Mouse (Mus musculus) C2C12 (cell line): Measurements from ENCODE around the gene Pus10. TPM values are rescaled to one million over a fixed set of nuclear protein-coding genes. Genes with fewer than 3 reads are reported as not detected.
A peak's percentile ranks its signal among the peaks of the same experiment; 100 is the strongest.

ENCODE experiments used
- H3K27me3 ChIP-seq: one replicate; pipeline ENCODE4 v1.6.1; 2011; ENCODE audit not compliant: control insufficient read depth, insufficient read depth, insufficient read length
- H3K36me3 ChIP-seq: one replicate; pipeline ENCODE4 v1.6.1; 2011; ENCODE audit not compliant: control insufficient read depth, insufficient read depth
- H3K4me3 ChIP-seq: one replicate; pipeline ENCODE4 v1.5.1; 2011; ENCODE audit warnings: mild to moderate bottlenecking, control low read depth; ENCODE audit not compliant: poor library complexity, insufficient read depth, severe bottlenecking
- H3K79me2 ChIP-seq: one replicate; pipeline ENCODE4 v1.6.1; 2011; ENCODE audit not compliant: control insufficient read depth, insufficient read depth
- H3K79me3 ChIP-seq: one replicate; pipeline ENCODE4 v1.6.1; 2011; ENCODE audit warnings: low read depth, control low read depth
- H3ac ChIP-seq: one replicate; pipeline ENCODE3; 2011; ENCODE audit warnings: low read depth; ENCODE audit not compliant: control insufficient read depth, insufficient read length
- CEBPB ChIP-seq: IDR thresholded peaks from one replicate; pipeline ENCODE4 v1.6.1; 2011; ENCODE audit warnings: low read depth, mild to moderate bottlenecking, control low read depth, moderate library complexity
- CTCF ChIP-seq: IDR thresholded peaks from one replicate; pipeline ENCODE4 v1.5.1; 2011; ENCODE audit not compliant: control insufficient read depth, insufficient read depth, insufficient read length
- FOSL1 ChIP-seq: IDR thresholded peaks from one replicate; pipeline ENCODE4 v1.8.0; 2011; ENCODE audit warnings: mild to moderate bottlenecking, low read length; ENCODE audit not compliant: poor library complexity, insufficient read depth, severe bottlenecking
- MAX ChIP-seq: IDR thresholded peaks from one replicate; pipeline ENCODE4 v1.6.1; 2011; ENCODE audit warnings: mild to moderate bottlenecking, control low read depth
- MYOD1 ChIP-seq: IDR thresholded peaks from one replicate; pipeline ENCODE4 v1.6.1; 2011; ENCODE audit warnings: low read depth; ENCODE audit not compliant: control insufficient read depth, insufficient read length
- MYOG ChIP-seq: IDR thresholded peaks from one replicate; pipeline ENCODE4 v1.6.1; 2011; ENCODE audit not compliant: control insufficient read depth, insufficient read length; ENCODE audit errors: extremely low read depth
- USF1 ChIP-seq: IDR thresholded peaks from one replicate; pipeline ENCODE4 v1.6.1; 2011; ENCODE audit warnings: low read depth, mild to moderate bottlenecking, control low read depth, moderate library complexity
- polyA plus RNA-seq: library from polyadenylated mRNA; unstranded; fragments of >200 nt; fragmentation: generic; extraction: Trizol; gene quantifications from one replicate; pipeline ENCODE4 v1.2.1, GENCODE M21; 2012; ENCODE audit warnings: missing spikeins

The Pus10 gene
- polyA plus RNA-seq, 1 experiment: 6.9 TPM

GRCm38 (mm10) chr11:23767928-23768327, 102.5 kb downstream of the Pus10 start:
- no peak overlapping the region for H3ac ChIP-seq
- H3K36me3 ChIP-seq: no peaks in the 10 kb centered on the region
- H3K79me3 ChIP-seq: peaks cover 5% of the 10 kb centered on the region
- no peak for TF ChIP-seq MAX
- peaks cover 48% of the 10 kb centered on the region for H3K79me2 ChIP-seq
- no peaks in the 10 kb centered on the region for H3K27me3 ChIP-seq
- no peak overlapping the region for H3K4me3 ChIP-seq

- TF ChIP-seq MAX (no peak), MYOG (no peak), MYOD1 (no peak), FOSL1 (no peak), CTCF (no peak), CEBPB (no peak), USF1 (no peak)
- Histone ChIP-seq H3K27me3 (no peaks in the 10 kb centered on the region), H3K36me3 (no peaks in the 10 kb centered on the region), H3ac (no peak overlapping the region), H3K79me2 (peaks cover 42% of the 10 kb centered on the region), H3K4me3 (peak overlapping the region; percentile 45), H3K79me3 (peaks cover 5% of the 10 kb centered on the region)
Observed at GRCm38 (mm10) chr11:23769033-23769432, 103.6 kb downstream of the Pus10 start.

- TF ChIP-seq MAX (no peak), CEBPB (no peak), FOSL1 (no peak), MYOD1 (no peak), CTCF (no peak)
- Histone ChIP-seq H3K4me3 (peak overlapping the region; percentile 45), H3ac (peak overlapping the region; percentile 52), H3K27me3 (no peaks in the 10 kb centered on the region), H3K79me2 (peaks cover 35% of the 10 kb centered on the region), H3K36me3 (no peaks in the 10 kb centered on the region), H3K79me3 (peaks cover 5% of the 10 kb centered on the region)
Observed at GRCm38 (mm10) chr11:23769686-23770509, 104.4 kb downstream of the Pus10 start.

- no peak for TF ChIP-seq FOSL1
- no peak for TF ChIP-seq MYOG
- TF ChIP-seq CTCF: no peak
- TF ChIP-seq MAX: no peak
- no peak for TF ChIP-seq USF1
- peaks cover 32% of the 10 kb centered on the region for H3K79me2 ChIP-seq
- no peaks in the 10 kb centered on the region for H3K27me3 ChIP-seq
- no peaks in the 10 kb centered on the region for H3K36me3 ChIP-seq
- peak overlapping the region; percentile 45 for H3K4me3 ChIP-seq
- H3K79me3 ChIP-seq: peaks cover 5% of the 10 kb centered on the region
- peak overlapping the region; percentile 60 for H3ac ChIP-seq
Observed at GRCm38 (mm10) chr11:23770510-23770759, 105.0 kb downstream of the Pus10 start.

- TF ChIP-seq CTCF: no peak
- TF ChIP-seq MYOD1: no peak
- TF ChIP-seq USF1: no peak
- no peak for TF ChIP-seq FOSL1
- no peak for TF ChIP-seq CEBPB
- no peak for TF ChIP-seq MYOG
- no peak for TF ChIP-seq MAX
Observed at GRCm38 (mm10) chr11:23770760-23771506, 105.5 kb downstream of the Pus10 start, which contains the start of gene Rel. Rel (minus strand) TSS chr11:23770970.

More at GRCm38 (mm10) chr11:23770760-23771506, 105.5 kb downstream of the Pus10 start, which contains the start of gene Rel:
- peaks cover 32% of the 10 kb centered on the region for H3K79me2 ChIP-seq
- peak within 1 kb of the TSS; percentile 45 for H3K4me3 ChIP-seq
- H3ac ChIP-seq: peak within 1 kb of the TSS; percentile 79
- H3K79me3 ChIP-seq: peaks cover 5% of the 10 kb centered on the region
- H3K36me3 ChIP-seq: no peaks in the 10 kb centered on the region
- no peaks in the 10 kb centered on the region for H3K27me3 ChIP-seq
